Mouse (Mus musculus) hindbrain, embryonic 13.5 days (tissue): ENCODE measurements at regions not wholly inside any gene's neighbourhood (a gene's known extent, or its start where the extent isn't known, plus 50 kb on each side); places are given as distances from the start of the nearest gene placed in this dataset.

ENCODE experiments used
- ATAC-seq: fragments of 200-750 bp; cut with Nextera tagmentation; 2 replicates; pipeline ENCODE4 v1.8.0; 2017; ENCODE audit warnings: moderate TSS enrichment; ENCODE audit not compliant: low FRiP score
- H3K27ac ChIP-seq: fragments of 300-500 bp; sonication (generic); 2 replicates; pipeline ENCODE4 v1.5.1; 2015; ENCODE audit warnings: inconsistent platforms, mild to moderate bottlenecking, moderate library complexity
- H3K27me3 ChIP-seq: fragments of 300-500 bp; sonication (generic); 2 replicates; pipeline ENCODE4 v1.6.1; 2015; ENCODE audit warnings: mild to moderate bottlenecking, inconsistent platforms
- H3K36me3 ChIP-seq: fragments of 300-500 bp; sonication (generic); 2 replicates; pipeline ENCODE4 v1.6.1; 2015; ENCODE audit warnings: mild to moderate bottlenecking, inconsistent platforms
- H3K4me1 ChIP-seq: fragments of 300-500 bp; sonication (generic); replicated peaks from 2 replicates; pipeline ENCODE4 v1.6.1; 2015; ENCODE audit warnings: inconsistent platforms
- H3K4me2 ChIP-seq: fragments of 300-500 bp; sonication (generic); 2 replicates; pipeline ENCODE4 v1.6.1; 2015; ENCODE audit warnings: inconsistent platforms, mild to moderate bottlenecking, moderate library complexity
- H3K4me3 ChIP-seq: fragments of 300-500 bp; sonication (generic); 2 replicates; pipeline ENCODE4 v1.5.1; 2015; ENCODE audit warnings: mild to moderate bottlenecking, inconsistent platforms
- H3K9ac ChIP-seq: fragments of 300-500 bp; sonication (generic); 2 replicates; pipeline ENCODE4 v1.6.1; 2015; ENCODE audit warnings: mild to moderate bottlenecking, inconsistent platforms
- H3K9me3 ChIP-seq: fragments of 300-500 bp; sonication (generic); 2 replicates; pipeline ENCODE4 v1.6.1; 2016; ENCODE audit warnings: inconsistent platforms
- WGBS: fragments of 180-500 bp; shearing (Covaris S2); methylation state at CpG from one replicate; pipeline ENCODE4 v1.1.7; 2015; 5-methylcytosine and 5-hydroxymethylcytosine counted together

- WGBS = 46% methylated on average over 8 of the region's 8 CpGs
- H3K4me3 ChIP-seq = peak overlapping the region; percentile 49
- H3K9ac ChIP-seq = peak overlapping the region; percentile 75
- ATAC-seq = no peak
- H3K4me2 ChIP-seq = peak overlapping the region; percentile 57
- H3K27me3 ChIP-seq = no peaks in the 10 kb centered on the region
- H3K27ac ChIP-seq = peak overlapping the region; percentile 95
- no peaks in the 10 kb centered on the region for H3K36me3 ChIP-seq
- peaks cover 30% of the 10 kb centered on the region for H3K4me1 ChIP-seq
- H3K9me3 ChIP-seq = no peaks in the 10 kb centered on the region
These were observed 243.3 kb upstream of the Pmfbp1 start for GRCm38 (mm10) chr8:109250551-109250950.

GRCm38 (mm10) chr8:109251360-109251798 is 242.4 kb upstream of the Pmfbp1 start:
- peak overlapping the region; percentile 75 for H3K9ac ChIP-seq
- peaks cover 26% of the 10 kb centered on the region for H3K4me1 ChIP-seq
- H3K27ac ChIP-seq = peak overlapping the region; percentile 95
- no peaks in the 10 kb centered on the region for H3K36me3 ChIP-seq
- peak overlapping the region; percentile 49 for H3K4me3 ChIP-seq
- H3K27me3 ChIP-seq = no peaks in the 10 kb centered on the region
- ATAC-seq = peak; percentile 91
- H3K9me3 ChIP-seq = no peaks in the 10 kb centered on the region
- WGBS = 35% methylated on average over 24 of the region's 24 CpGs
- H3K4me2 ChIP-seq = peak overlapping the region; percentile 57

GRCm38 (mm10) chr8:109252404-109252803 is 241.4 kb upstream of the Pmfbp1 start:
- ATAC-seq = no peak
- Histone ChIP-seq H3K27me3 (no peaks in the 10 kb centered on the region), H3K4me1 (peaks cover 19% of the 10 kb centered on the region), H3K4me2 (peak overlapping the region; percentile 57), H3K36me3 (no peaks in the 10 kb centered on the region), H3K9me3 (no peaks in the 10 kb centered on the region), H3K4me3 (no peak overlapping the region), H3K27ac (peak overlapping the region; percentile 48; the same call in 1 of the 2 replicates), H3K9ac (no peak overlapping the region)
- WGBS = 37% methylated on average over 4 of the region's 4 CpGs

GRCm38 (mm10) chr8:109279129-109279528 is 214.7 kb upstream of the Pmfbp1 start:
- Histone ChIP-seq H3K36me3 (no peaks in the 10 kb centered on the region), H3K27me3 (no peaks in the 10 kb centered on the region), H3K9ac (no peak overlapping the region), H3K27ac (no peak overlapping the region), H3K9me3 (no peaks in the 10 kb centered on the region), H3K4me3 (no peak overlapping the region), H3K4me2 (no peak overlapping the region), H3K4me1 (no peaks in the 10 kb centered on the region)
- 15% methylated on average over 5 of the region's 5 CpGs for WGBS
- no peak for ATAC-seq

GRCm38 (mm10) chr8:109280540-109280939 is 213.3 kb upstream of the Pmfbp1 start:
- no peak overlapping the region for H3K9ac ChIP-seq
- H3K4me3 ChIP-seq = no peak overlapping the region
- 91% methylated on average over 2 of the region's 2 CpGs for WGBS
- no peak for ATAC-seq
- H3K36me3 ChIP-seq = no peaks in the 10 kb centered on the region
- no peaks in the 10 kb centered on the region for H3K9me3 ChIP-seq
- no peaks in the 10 kb centered on the region for H3K27me3 ChIP-seq
- H3K4me2 ChIP-seq = no peak overlapping the region
- no peaks in the 10 kb centered on the region for H3K4me1 ChIP-seq
- H3K27ac ChIP-seq = no peak overlapping the region

GRCm38 (mm10) chr8:109281598-109281997 is 212.2 kb upstream of the Pmfbp1 start:
- Histone ChIP-seq H3K9me3 (no peaks in the 10 kb centered on the region), H3K36me3 (no peaks in the 10 kb centered on the region), H3K9ac (no peak overlapping the region), H3K4me2 (no peak overlapping the region), H3K27ac (no peak overlapping the region), H3K4me3 (no peak overlapping the region), H3K4me1 (no peaks in the 10 kb centered on the region), H3K27me3 (no peaks in the 10 kb centered on the region)
- no peak for ATAC-seq
- 73% methylated on average over 10 of the region's 10 CpGs for WGBS

- no peak; the same call in 1 of the 2 replicates for ATAC-seq
- Histone ChIP-seq H3K9ac (peak overlapping the region; percentile 39; the same call in 1 of the 2 replicates), H3K27ac (peak overlapping the region; percentile 87), H3K36me3 (no peaks in the 10 kb centered on the region), H3K4me2 (peak overlapping the region; percentile 30), H3K9me3 (no peaks in the 10 kb centered on the region; the same call in 1 of the 2 replicates), H3K27me3 (no peaks in the 10 kb centered on the region), H3K4me1 (peaks cover 39% of the 10 kb centered on the region), H3K4me3 (no peak overlapping the region)
- 35% methylated on average over 17 of the region's 17 CpGs for WGBS
These were observed 183.0 kb upstream of the Pmfbp1 start for GRCm38 (mm10) chr8:109310670-109311386.

- peak; percentile 39; the same call in 1 of the 2 replicates for ATAC-seq
- Histone ChIP-seq H3K9me3 (no peaks in the 10 kb centered on the region; the same call in 1 of the 2 replicates), H3K4me1 (peaks cover 39% of the 10 kb centered on the region), H3K4me2 (peak overlapping the region; percentile 30), H3K27ac (peak overlapping the region; percentile 87), H3K36me3 (no peaks in the 10 kb centered on the region), H3K4me3 (no peak overlapping the region), H3K27me3 (no peaks in the 10 kb centered on the region), H3K9ac (peak overlapping the region; percentile 39)
- 21% methylated on average over 17 of the region's 17 CpGs for WGBS
These were observed 182.2 kb upstream of the Pmfbp1 start for GRCm38 (mm10) chr8:109311484-109312210.

GRCm38 (mm10) chr8:109312731-109313130 is 181.1 kb upstream of the Pmfbp1 start:
- ATAC-seq = 0 out of 2 replicates have a peak, but pooled peaks have one; percentile 36
- Histone ChIP-seq H3K27me3 (no peaks in the 10 kb centered on the region), H3K4me2 (no peak overlapping the region), H3K4me3 (no peak overlapping the region), H3K27ac (peak overlapping the region; percentile 87), H3K36me3 (no peaks in the 10 kb centered on the region), H3K9ac (no peak overlapping the region), H3K4me1 (peaks cover 39% of the 10 kb centered on the region), H3K9me3 (no peaks in the 10 kb centered on the region; the same call in 1 of the 2 replicates)
- WGBS = 8% methylated on average over 8 of the region's 8 CpGs

GRCm38 (mm10) chr8:109320955-109321354 is 172.9 kb upstream of the Pmfbp1 start:
- H3K9ac ChIP-seq = peak overlapping the region; percentile 49; the same call in 1 of the 2 replicates
- H3K36me3 ChIP-seq = no peaks in the 10 kb centered on the region
- 23% methylated on average over 11 of the region's 11 CpGs for WGBS
- no peak for ATAC-seq
- no peaks in the 10 kb centered on the region for H3K27me3 ChIP-seq
- H3K4me2 ChIP-seq = no peak overlapping the region
- no peaks in the 10 kb centered on the region for H3K9me3 ChIP-seq
- peak overlapping the region; percentile 87 for H3K27ac ChIP-seq
- H3K4me1 ChIP-seq = peaks cover 19% of the 10 kb centered on the region
- H3K4me3 ChIP-seq = no peak overlapping the region

- H3K4me2 ChIP-seq = no peak overlapping the region
- ATAC-seq = no peak
- H3K4me1 ChIP-seq = peaks cover 19% of the 10 kb centered on the region
- no peak overlapping the region for H3K9ac ChIP-seq
- H3K4me3 ChIP-seq = no peak overlapping the region
- no peak overlapping the region for H3K27ac ChIP-seq
- no peaks in the 10 kb centered on the region for H3K9me3 ChIP-seq
- 70% methylated on average over 2 of the region's 2 CpGs for WGBS
- no peaks in the 10 kb centered on the region for H3K27me3 ChIP-seq
- no peaks in the 10 kb centered on the region for H3K36me3 ChIP-seq
These were observed 170.5 kb upstream of the Pmfbp1 start for GRCm38 (mm10) chr8:109323351-109323750.

- no peak overlapping the region for H3K4me2 ChIP-seq
- H3K27ac ChIP-seq = peak overlapping the region; percentile 3; the same call in 1 of the 2 replicates
- no peak overlapping the region for H3K4me3 ChIP-seq
- no peak overlapping the region for H3K9ac ChIP-seq
- H3K36me3 ChIP-seq = no peaks in the 10 kb centered on the region
- WGBS = 71% methylated on average over 9 of the region's 9 CpGs
- no peaks in the 10 kb centered on the region for H3K27me3 ChIP-seq
- H3K4me1 ChIP-seq = peaks cover 19% of the 10 kb centered on the region
- ATAC-seq = no peak
- no peaks in the 10 kb centered on the region for H3K9me3 ChIP-seq
These were observed 169.6 kb upstream of the Pmfbp1 start for GRCm38 (mm10) chr8:109324241-109324640.
